Mouse (Mus musculus): Measurements from ENCODE around the gene Nav2. TPM values are rescaled to one million over a fixed set of nuclear protein-coding genes. Genes with fewer than 3 reads are reported as not detected.

Gene Nav2
- total and polyA plus RNA-seq, 3 experiments: 20.4 to 49.9 (median 34.4) TPM

- no peaks in the 10 kb centered on the region for H3K36me3 ChIP-seq (ENCODE audit: control insufficient read depth, insufficient read depth, low read length)
- H3K9ac ChIP-seq (ENCODE audit: low read depth, low read length): no peak overlapping the region
- no peak overlapping the region for H3K4me3 ChIP-seq
- no peak overlapping the region for H3K27ac ChIP-seq
- no peak for DNase-seq
- no peak for TF ChIP-seq EP300 (IDR thresholded peaks at IDR 0.05; ENCODE audit: insufficient read depth, low read depth, low read length)
- no peak for TF ChIP-seq POLR2A (IDR thresholded peaks at IDR 0.05; ENCODE audit: insufficient read depth, low read depth, low read length)
- TF ChIP-seq CTCF (IDR thresholded peaks at IDR 0.05): no peak
- H3K4me1 ChIP-seq (ENCODE audit: control insufficient read depth, insufficient read depth, low read length): no peaks in the 10 kb centered on the region; the same call in 1 of the 2 replicates
- H3K27me3 ChIP-seq (ENCODE audit: control insufficient read depth, insufficient read depth, low read length): no peaks in the 10 kb centered on the region
- no peaks in the 10 kb centered on the region for H3K79me2 ChIP-seq (replicated peaks; ENCODE audit: control insufficient read depth, insufficient read depth, low read length)
- 86% methylated on average over 9 of the region's 9 CpGs for WGBS
- intact Hi-C loops (cut with DNase I): loop anchor here (5.0 kb wide), 1 partner anchor 64 kb away; no protein-coding TSS in a partner anchor
Observed at GRCm38 (mm10) chr7:49361465-49362090, 453.1 kb downstream of the Nav2 start.

DNA sequence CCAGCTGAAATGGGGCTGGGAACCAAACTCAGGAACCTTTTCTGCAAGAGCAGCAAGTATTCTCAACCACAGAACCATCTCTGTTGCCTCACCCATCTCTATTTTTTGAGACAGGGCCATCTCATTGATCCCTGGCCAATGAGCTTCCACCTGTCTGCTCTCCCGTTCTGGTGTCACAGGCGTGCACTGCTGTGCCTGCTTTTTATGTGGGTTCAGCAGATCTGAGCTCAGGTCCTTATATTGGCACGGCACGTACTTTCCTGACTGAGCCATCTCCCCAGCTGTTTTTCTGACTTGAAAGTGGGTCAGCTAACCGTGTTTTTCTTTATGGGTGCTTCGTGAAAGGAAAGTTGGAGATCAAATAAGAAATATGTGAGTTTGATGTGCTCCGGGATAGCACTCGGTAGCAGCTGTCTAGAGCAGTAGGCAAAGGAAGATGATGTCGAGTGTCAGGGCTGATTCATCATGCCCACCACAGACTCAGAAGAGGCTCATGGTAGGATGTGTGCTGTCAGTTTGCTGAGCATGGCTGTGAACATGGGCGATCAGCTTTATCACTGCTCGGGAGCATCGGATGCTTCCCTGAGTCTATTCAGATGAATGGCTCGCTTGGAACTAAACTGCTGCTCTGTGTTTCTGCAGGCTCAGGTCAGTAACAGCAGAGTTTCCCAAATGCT is 456.1 kb downstream of the Nav2 start:
- TF ChIP-seq POLR2A (IDR thresholded peaks at IDR 0.05; ENCODE audit: insufficient read depth, low read depth, low read length) (no peak), EP300 (IDR thresholded peaks at IDR 0.05; ENCODE audit: insufficient read depth, low read depth, low read length) (no peak), CTCF (IDR thresholded peaks at IDR 0.05) (no peak)
- WGBS: 89% methylated on average over 13 of the region's 13 CpGs
- no peaks in the 10 kb centered on the region for H3K36me3 ChIP-seq (ENCODE audit: control insufficient read depth, insufficient read depth, low read length)
- DNase-seq: no peak
- H3K27ac ChIP-seq: no peak overlapping the region
- no peaks in the 10 kb centered on the region for H3K79me2 ChIP-seq (replicated peaks; ENCODE audit: control insufficient read depth, insufficient read depth, low read length)
- H3K27me3 ChIP-seq (ENCODE audit: control insufficient read depth, insufficient read depth, low read length): no peaks in the 10 kb centered on the region
- no peak overlapping the region for H3K4me3 ChIP-seq
- H3K9ac ChIP-seq (ENCODE audit: low read depth, low read length): no peak overlapping the region
- peaks cover 2% of the 10 kb centered on the region for H3K4me1 ChIP-seq (ENCODE audit: control insufficient read depth, insufficient read depth, low read length)
- intact Hi-C loops (cut with DNase I): loop anchor here (5.0 kb wide), 1 partner anchor 67 kb away; no protein-coding TSS in a partner anchor

DNA sequence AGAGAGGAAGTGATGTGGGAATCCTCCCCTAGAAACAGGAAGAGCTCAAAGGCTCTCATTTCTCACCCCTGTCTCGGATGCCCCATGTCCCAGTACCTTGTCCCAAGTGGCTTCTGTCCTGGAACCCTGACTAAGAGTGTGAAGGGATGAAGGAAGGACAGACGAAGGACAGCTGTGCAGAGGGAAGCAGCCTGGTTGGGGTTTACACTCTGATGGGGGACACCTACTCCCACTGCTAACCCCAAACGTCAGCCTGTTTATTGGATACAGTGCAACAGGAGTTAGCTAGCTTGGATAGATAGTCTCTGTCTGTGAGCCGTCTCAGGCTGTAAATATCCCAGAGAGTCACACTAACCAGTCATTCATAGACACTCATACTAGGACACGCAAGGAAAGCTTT is 460.1 kb downstream of the Nav2 start:
- WGBS: 43% methylated on average over 5 of the region's 5 CpGs
- Histone ChIP-seq H3K36me3 (ENCODE audit: control insufficient read depth, insufficient read depth, low read length) (no peaks in the 10 kb centered on the region), H3K27me3 (ENCODE audit: control insufficient read depth, insufficient read depth, low read length) (no peaks in the 10 kb centered on the region), H3K9ac (ENCODE audit: low read depth, low read length) (no peak overlapping the region), H3K4me1 (ENCODE audit: control insufficient read depth, insufficient read depth, low read length) (peaks cover 4% of the 10 kb centered on the region), H3K79me2 (replicated peaks; ENCODE audit: control insufficient read depth, insufficient read depth, low read length) (no peaks in the 10 kb centered on the region), H3K4me3 (no peak overlapping the region), H3K27ac (no peak overlapping the region)
- intact Hi-C loops (cut with DNase I): no loop called here
- DNase-seq: no peak
- TF ChIP-seq CTCF (IDR thresholded peaks at IDR 0.05) (no peak), POLR2A (IDR thresholded peaks at IDR 0.05; ENCODE audit: insufficient read depth, low read depth, low read length) (no peak), EP300 (IDR thresholded peaks at IDR 0.05; ENCODE audit: insufficient read depth, low read depth, low read length) (no peak)

DNA sequence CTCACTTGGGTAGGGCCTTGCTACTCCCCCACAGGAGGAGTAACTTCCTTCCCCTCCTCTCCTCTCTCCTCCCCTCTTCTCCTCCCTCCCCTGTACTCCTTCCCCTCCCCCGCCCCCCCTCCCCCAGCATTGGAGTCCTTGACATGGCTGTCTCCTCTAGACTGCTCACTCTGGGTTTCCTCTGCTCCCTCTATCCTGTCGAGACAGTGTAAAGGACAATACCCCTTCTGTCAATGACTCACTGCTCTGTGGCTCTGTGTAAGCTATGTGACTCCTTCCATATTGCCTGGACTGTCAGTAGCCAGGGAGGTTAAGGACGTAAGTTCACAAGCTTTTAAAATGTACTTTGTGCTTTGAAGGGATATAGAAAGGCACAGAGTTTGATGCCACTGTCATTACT is 460.5 kb downstream of the Nav2 start:
- Histone ChIP-seq H3K27ac (no peak overlapping the region), H3K36me3 (ENCODE audit: control insufficient read depth, insufficient read depth, low read length) (no peaks in the 10 kb centered on the region), H3K27me3 (ENCODE audit: control insufficient read depth, insufficient read depth, low read length) (no peaks in the 10 kb centered on the region), H3K79me2 (replicated peaks; ENCODE audit: control insufficient read depth, insufficient read depth, low read length) (no peaks in the 10 kb centered on the region), H3K4me3 (no peak overlapping the region), H3K9ac (ENCODE audit: low read depth, low read length) (no peak overlapping the region), H3K4me1 (ENCODE audit: control insufficient read depth, insufficient read depth, low read length) (peaks cover 4% of the 10 kb centered on the region)
- WGBS: 33% methylated on average over 3 of the region's 3 CpGs
- no peak for DNase-seq
- intact Hi-C loops (cut with DNase I): no loop called here
- TF ChIP-seq CTCF (IDR thresholded peaks at IDR 0.05) (no peak), EP300 (IDR thresholded peaks at IDR 0.05; ENCODE audit: insufficient read depth, low read depth, low read length) (no peak), POLR2A (IDR thresholded peaks at IDR 0.05; ENCODE audit: insufficient read depth, low read depth, low read length) (no peak)

- Histone ChIP-seq H3K9ac (ENCODE audit: low read depth, low read length) (no peak overlapping the region), H3K4me1 (ENCODE audit: control insufficient read depth, insufficient read depth, low read length) (peaks cover 5% of the 10 kb centered on the region), H3K36me3 (ENCODE audit: control insufficient read depth, insufficient read depth, low read length) (no peaks in the 10 kb centered on the region), H3K27me3 (ENCODE audit: control insufficient read depth, insufficient read depth, low read length) (no peaks in the 10 kb centered on the region), H3K79me2 (replicated peaks; ENCODE audit: control insufficient read depth, insufficient read depth, low read length) (no peaks in the 10 kb centered on the region), H3K4me3 (no peak overlapping the region), H3K27ac (no peak overlapping the region)
- DNase-seq: no peak
- 89% methylated on average over 10 of the region's 10 CpGs for WGBS
- intact Hi-C loops (cut with DNase I): no loop called here
- TF ChIP-seq POLR2A (IDR thresholded peaks at IDR 0.05; ENCODE audit: insufficient read depth, low read depth, low read length) (no peak), EP300 (IDR thresholded peaks at IDR 0.05; ENCODE audit: insufficient read depth, low read depth, low read length) (no peak), CTCF (IDR thresholded peaks at IDR 0.05) (no peak)
Observed at GRCm38 (mm10) chr7:49369809-49370473, 461.4 kb downstream of the Nav2 start.

GRCm38 (mm10) chr7:49371345-49371744 is 462.8 kb downstream of the Nav2 start:
- no peak overlapping the region for H3K27ac ChIP-seq
- 92% methylated on average over 2 of the region's 2 CpGs for WGBS
- DNase-seq: no peak
- intact Hi-C loops (cut with DNase I): no loop called here
- H3K79me2 ChIP-seq (replicated peaks; ENCODE audit: control insufficient read depth, insufficient read depth, low read length): no peaks in the 10 kb centered on the region
- no peak overlapping the region for H3K4me3 ChIP-seq
- peaks cover 5% of the 10 kb centered on the region for H3K4me1 ChIP-seq (ENCODE audit: control insufficient read depth, insufficient read depth, low read length)
- no peaks in the 10 kb centered on the region for H3K36me3 ChIP-seq (ENCODE audit: control insufficient read depth, insufficient read depth, low read length)
- TF ChIP-seq CTCF (IDR thresholded peaks at IDR 0.05) (no peak), EP300 (IDR thresholded peaks at IDR 0.05; ENCODE audit: insufficient read depth, low read depth, low read length) (no peak), POLR2A (IDR thresholded peaks at IDR 0.05; ENCODE audit: insufficient read depth, low read depth, low read length) (no peak)
- H3K9ac ChIP-seq (ENCODE audit: low read depth, low read length): no peak overlapping the region
- H3K27me3 ChIP-seq (ENCODE audit: control insufficient read depth, insufficient read depth, low read length): no peaks in the 10 kb centered on the region

All from heart, adult 2 months (tissue).